Mouse (Mus musculus): ENCODE measurements around the gene Mterf1a. TPM values are rescaled to one million over a fixed set of nuclear protein-coding genes. Genes with fewer than 3 reads are reported as not detected.
"Not testable (repeated sequence)": the region's sequence is repeated elsewhere in the genome, so short reads cannot be mapped to it uniquely, and the experiment has no call there.

Mterf1a gene
- 1.5 and 1.7 TPM in 2 replicates for polyA plus RNA-seq (2012; rRNA removed)

- not testable (repeated sequence) for H3K27ac ChIP-seq (ENCODE audit: control insufficient read depth, insufficient read depth, low read depth, low read length); H3K27me3 ChIP-seq (ENCODE audit: control insufficient read depth, insufficient read depth, low read length); H3K4me1 ChIP-seq (ENCODE audit: control insufficient read depth, insufficient read depth, low read length); H3K36me3 ChIP-seq (ENCODE audit: control insufficient read depth, insufficient read depth, low read length)
- H3K4me3 ChIP-seq (ENCODE audit: control insufficient read depth, low read depth, low read length) = peak within 1 kb of the TSS; percentile 63
Measured at GRCm38 (mm10) chr5:3893459-3894293, at the start of gene Mterf1a. Mterf1a (minus strand) TSS chr5:3893933.

- H3K27ac ChIP-seq (ENCODE audit: control insufficient read depth, insufficient read depth, low read depth, low read length); H3K4me3 ChIP-seq (ENCODE audit: control insufficient read depth, low read depth, low read length); H3K4me1 ChIP-seq (ENCODE audit: control insufficient read depth, insufficient read depth, low read length); H3K36me3 ChIP-seq (ENCODE audit: control insufficient read depth, insufficient read depth, low read length); H3K27me3 ChIP-seq (ENCODE audit: control insufficient read depth, insufficient read depth, low read length): not testable (repeated sequence)
Measured at GRCm38 (mm10) chr5:3943169-3943568, 49.4 kb upstream of the Mterf1a start.

- no peak for TF ChIP-seq CTCF (IDR thresholded peaks at IDR 0.05; ENCODE audit: control insufficient read depth, insufficient read depth, insufficient replicate concordance, low read depth, low read length)
- TF ChIP-seq POLR2A (IDR thresholded peaks at IDR 0.05; ENCODE audit: control insufficient read depth, low read depth, low read length) = no peak
- Histone ChIP-seq H3K4me1 (ENCODE audit: control insufficient read depth, insufficient read depth, low read length) (no peaks in the 10 kb centered on the region), H3K27me3 (ENCODE audit: control insufficient read depth, insufficient read depth, low read length) (no peaks in the 10 kb centered on the region), H3K27ac (ENCODE audit: control insufficient read depth, insufficient read depth, low read depth, low read length) (no peak overlapping the region), H3K36me3 (ENCODE audit: control insufficient read depth, insufficient read depth, low read length) (no peaks in the 10 kb centered on the region), H3K4me3 (ENCODE audit: control insufficient read depth, low read depth, low read length) (no peak overlapping the region)
Measured at GRCm38 (mm10) chr5:3941240-3941639, 47.5 kb upstream of the Mterf1a start.

GRCm38 (mm10) chr5:3939335-3939734 is 45.6 kb upstream of the Mterf1a start:
- H3K27me3 ChIP-seq (ENCODE audit: control insufficient read depth, insufficient read depth, low read length) = no peaks in the 10 kb centered on the region
- no peak overlapping the region for H3K4me3 ChIP-seq (ENCODE audit: control insufficient read depth, low read depth, low read length)
- no peaks in the 10 kb centered on the region for H3K4me1 ChIP-seq (ENCODE audit: control insufficient read depth, insufficient read depth, low read length)
- no peak overlapping the region for H3K27ac ChIP-seq (ENCODE audit: control insufficient read depth, insufficient read depth, low read depth, low read length)
- H3K36me3 ChIP-seq (ENCODE audit: control insufficient read depth, insufficient read depth, low read length) = no peaks in the 10 kb centered on the region
- TF ChIP-seq POLR2A (IDR thresholded peaks at IDR 0.05; ENCODE audit: control insufficient read depth, low read depth, low read length) (no peak), CTCF (IDR thresholded peaks at IDR 0.05; ENCODE audit: control insufficient read depth, insufficient read depth, insufficient replicate concordance, low read depth, low read length) (no peak)

- Histone ChIP-seq H3K36me3 (ENCODE audit: control insufficient read depth, insufficient read depth, low read length) (no peaks in the 10 kb centered on the region), H3K27ac (ENCODE audit: control insufficient read depth, insufficient read depth, low read depth, low read length) (no peak overlapping the region), H3K4me3 (ENCODE audit: control insufficient read depth, low read depth, low read length) (no peak overlapping the region), H3K4me1 (ENCODE audit: control insufficient read depth, insufficient read depth, low read length) (no peaks in the 10 kb centered on the region), H3K27me3 (ENCODE audit: control insufficient read depth, insufficient read depth, low read length) (no peaks in the 10 kb centered on the region)
- TF ChIP-seq CTCF (IDR thresholded peaks at IDR 0.05; ENCODE audit: control insufficient read depth, insufficient read depth, insufficient replicate concordance, low read depth, low read length) (no peak), POLR2A (IDR thresholded peaks at IDR 0.05; ENCODE audit: control insufficient read depth, low read depth, low read length) (no peak)
Measured at GRCm38 (mm10) chr5:3938905-3939304, 45.2 kb upstream of the Mterf1a start.

GRCm38 (mm10) chr5:3935778-3936554 is 42.2 kb upstream of the Mterf1a start:
- Histone ChIP-seq H3K4me1 (ENCODE audit: control insufficient read depth, insufficient read depth, low read length) (peaks cover 2% of the 10 kb centered on the region; the same call in 1 of the 2 replicates), H3K36me3 (ENCODE audit: control insufficient read depth, insufficient read depth, low read length) (no peaks in the 10 kb centered on the region), H3K27me3 (ENCODE audit: control insufficient read depth, insufficient read depth, low read length) (no peaks in the 10 kb centered on the region), H3K27ac (ENCODE audit: control insufficient read depth, insufficient read depth, low read depth, low read length) (no peak overlapping the region), H3K4me3 (ENCODE audit: control insufficient read depth, low read depth, low read length) (no peak overlapping the region)
- TF ChIP-seq CTCF (IDR thresholded peaks at IDR 0.05; ENCODE audit: control insufficient read depth, insufficient read depth, insufficient replicate concordance, low read depth, low read length) (no peak), POLR2A (IDR thresholded peaks at IDR 0.05; ENCODE audit: control insufficient read depth, low read depth, low read length) (no peak)

GRCm38 (mm10) chr5:3935266-3935665 is 41.5 kb upstream of the Mterf1a start:
- H3K4me3 ChIP-seq (ENCODE audit: control insufficient read depth, low read depth, low read length) = no peak overlapping the region
- no peak overlapping the region for H3K27ac ChIP-seq (ENCODE audit: control insufficient read depth, insufficient read depth, low read depth, low read length)
- peaks cover 2% of the 10 kb centered on the region; the same call in 1 of the 2 replicates for H3K4me1 ChIP-seq (ENCODE audit: control insufficient read depth, insufficient read depth, low read length)
- H3K36me3 ChIP-seq (ENCODE audit: control insufficient read depth, insufficient read depth, low read length) = no peaks in the 10 kb centered on the region
- H3K27me3 ChIP-seq (ENCODE audit: control insufficient read depth, insufficient read depth, low read length) = no peaks in the 10 kb centered on the region
- TF ChIP-seq POLR2A (IDR thresholded peaks at IDR 0.05; ENCODE audit: control insufficient read depth, low read depth, low read length) (no peak), CTCF (IDR thresholded peaks at IDR 0.05; ENCODE audit: control insufficient read depth, insufficient read depth, insufficient replicate concordance, low read depth, low read length) (no peak)

Data from testis, adult 2 months (tissue).